In the genomic region with DNA sequence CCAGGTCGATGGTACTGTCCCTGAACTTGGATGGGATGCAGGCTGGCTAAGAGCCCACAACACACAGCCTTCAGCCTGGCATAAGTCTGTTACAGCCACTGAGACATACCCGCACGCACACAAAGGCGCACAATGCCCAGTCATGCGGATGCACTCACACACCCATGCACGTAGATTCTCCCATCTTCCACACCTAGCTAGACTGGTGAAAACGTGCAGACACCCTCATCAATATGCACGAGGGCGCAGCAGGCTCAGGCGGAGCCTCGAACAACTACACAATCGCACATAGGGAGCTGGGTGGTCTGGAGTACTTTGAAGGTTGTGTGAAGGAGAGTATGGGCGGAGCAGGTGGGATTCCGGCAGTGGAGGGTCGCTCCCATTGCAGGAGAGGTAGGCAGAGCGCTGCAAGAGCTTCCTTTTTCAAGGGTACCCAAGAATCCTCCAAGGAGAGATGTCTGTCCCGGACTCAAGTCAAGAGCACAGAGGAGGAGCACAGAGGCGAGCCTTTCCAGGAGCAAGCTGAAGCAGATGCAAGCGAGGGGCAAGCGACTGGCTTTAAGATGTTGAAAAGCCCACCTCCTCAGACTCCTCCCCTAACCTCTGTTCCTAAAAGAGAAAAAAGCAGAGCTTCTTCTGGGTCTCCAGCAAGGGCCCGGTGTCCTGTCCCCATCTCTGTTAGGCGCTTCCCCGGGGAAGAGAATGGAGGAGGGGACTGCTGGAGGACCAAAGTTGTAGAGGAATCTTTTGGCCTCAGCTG, we compare ENCODE assay signal across 9 mouse cellular contexts. TPM values are rescaled to one million over a fixed set of nuclear protein-coding genes. Genes with fewer than 3 reads are reported as not detected.
DNase-seq lines count a peak whose midpoint lies in the region; ATAC-seq and TF ChIP-seq lines count a peak whose summit lies in the region.
"Had no signal": no experiment of that assay in that cellular context is flagged by ENCODE, and none has a peak within 500 bp of the region (broad histone marks: within the 10 kb centered on the region; RNA-seq: fewer than 3 reads in every experiment).

No protein-coding gene starts in this region.

- peaks cover 17% of the 10 kb centered on the region for H3K4me1 ChIP-seq in embryonic facial prominence, embryonic 10.5 days
- H3K4me1 ChIP-seq in hindbrain, embryonic 15.5 days (replicated peaks), result peaks cover 38% of the 10 kb centered on the region
- H3K4me1 ChIP-seq in neural tube, embryonic 14.5 days (ENCODE audit: control insufficient read depth, insufficient read depth, low read length), result no peaks in the 10 kb centered on the region; the same call in 1 of the 2 replicates

- no peaks in the 10 kb centered on the region for H3K36me3 ChIP-seq in embryonic facial prominence, embryonic 10.5 days (replicated peaks)
- H3K36me3 ChIP-seq in hindbrain, embryonic 15.5 days, result no peaks in the 10 kb centered on the region
- H3K36me3 ChIP-seq in neural tube, embryonic 14.5 days (ENCODE audit: control insufficient read depth, insufficient read depth, low read length), result no peaks in the 10 kb centered on the region

- H3K4me2 ChIP-seq in hindbrain, embryonic 15.5 days, result peak overlapping the region; percentile 73
- peak overlapping the region; percentile 61 for H3K4me2 ChIP-seq in neural tube, embryonic 14.5 days (ENCODE audit: low read depth, low read length)

- TF ChIP-seq CTCF in left cerebral cortex, adult 2 months (IDR thresholded peaks at IDR 0.05), result no peak

- intact Hi-C loops in left cerebral cortex, adult 2 months (cut with DNase I), result loop anchor here (5.0 to 10.0 kb wide), 2 partner anchors 163 to 329 kb away; partner anchors contain the start of gene Acsm5
- intact Hi-C loops in left cerebral cortex, postnatal 36 days (cut with DNase I), result no loop called here

- WGBS in embryonic facial prominence, embryonic 10.5 days, result 2% methylated on average over 23 of the region's 23 CpGs
- under 1% methylated on average over 23 of the region's 23 CpGs for WGBS in hindbrain, embryonic 15.5 days
- 2% methylated on average over 23 of the region's 23 CpGs for WGBS in neural tube, embryonic 14.5 days

- H3K27ac ChIP-seq in left cerebral cortex, adult 2 months, result no peak overlapping the region
- H3K27ac ChIP-seq in embryonic facial prominence, embryonic 10.5 days (replicated peaks), result no peak overlapping the region
- peak overlapping the region; percentile 87 for H3K27ac ChIP-seq in hindbrain, embryonic 15.5 days (replicated peaks)
- peak overlapping the region; percentile 82 for H3K27ac ChIP-seq in neural tube, embryonic 14.5 days (ENCODE audit: low read depth, low read length)

- H3K9ac ChIP-seq in hindbrain, embryonic 15.5 days, result peak overlapping the region; percentile 64
- peak overlapping the region; percentile 68 for H3K9ac ChIP-seq in neural tube, embryonic 14.5 days (replicated peaks; ENCODE audit: low read depth, low read length)

- H3K27me3 ChIP-seq in embryonic facial prominence, embryonic 10.5 days (replicated peaks; ENCODE audit: low read depth, poor library complexity, severe bottlenecking), result peaks cover 59% of the 10 kb centered on the region
- peaks cover 5% of the 10 kb centered on the region; the same call in 1 of the 2 replicates for H3K27me3 ChIP-seq in hindbrain, embryonic 15.5 days
- H3K27me3 ChIP-seq in neural tube, embryonic 14.5 days (ENCODE audit: control insufficient read depth, insufficient read depth, low read length), result peaks cover 10% of the 10 kb centered on the region

- no peaks in the 10 kb centered on the region for H3K9me3 ChIP-seq in embryonic facial prominence, embryonic 10.5 days
- no peaks in the 10 kb centered on the region for H3K9me3 ChIP-seq in hindbrain, embryonic 15.5 days
- no peaks in the 10 kb centered on the region for H3K9me3 ChIP-seq in neural tube, embryonic 14.5 days (ENCODE audit: control insufficient read depth, low read length)

- peak overlapping the region; percentile 49 for H3K4me3 ChIP-seq in left cerebral cortex, adult 2 months
- H3K4me3 ChIP-seq in embryonic facial prominence, embryonic 10.5 days, result peak overlapping the region; percentile 60
- H3K4me3 ChIP-seq in hindbrain, embryonic 15.5 days, result peak overlapping the region; percentile 62
- peak overlapping the region; percentile 51 for H3K4me3 ChIP-seq in neural tube, embryonic 14.5 days (ENCODE audit: low read depth, low read length)

- no peak for DNase-seq in left cerebral cortex, adult 2 months (ENCODE audit: extremely low spot score in 1 of 2, low spot score in 2 of 2)
- DNase-seq in left cerebral cortex, postnatal 36 days (ENCODE audit: low spot score in 2 of 2), result no peak
- peak; percentile 23 for DNase-seq in embryonic facial prominence, embryonic 10.5 days (ENCODE audit: low spot score)
- DNase-seq in MN1 (ENCODE audit: low spot score), result no peak
- DNase-seq in Muller cell, postnatal 12 days (ENCODE audit: inconsistent ontology term), result no peak
- DNase-seq: thymus, postnatal 25 days had no signal

- ATAC-seq in hindbrain, embryonic 15.5 days (ENCODE audit: low FRiP score, low read depth), result peak; percentile 66
- peak; percentile 72 for ATAC-seq in neural tube, embryonic 14.5 days (ENCODE audit: low read depth)
- no peak for ATAC-seq in activated CD4-positive, CD25-positive, alpha-beta regulatory T cell, adult 4 months

RNA-seq across cellular contexts. Expression of gene Gpr139, which starts 1.0 kb away (rescaled TPM):
- total RNA-seq in left cerebral cortex, adult 2 months (2021), result under 1 TPM; 0.38 to 0.94 TPM
- under 1 TPM; 0.63 to 0.99 TPM for total RNA-seq in left cerebral cortex, postnatal 36 days (2021)
- 0.07 and 0.11 TPM in 2 replicates for polyA plus RNA-seq in embryonic facial prominence, embryonic 10.5 days (2016; fragmentation: Nextera tagmentation; extraction: Ambion mirVana)
- 11.4 and 13.2 TPM in 2 replicates for polyA plus RNA-seq in hindbrain, embryonic 15.5 days (2015; fragmentation: Nextera tagmentation; extraction: Ambion mirVana)
- polyA plus RNA-seq in neural tube, embryonic 14.5 days (2014; fragmentation: Nextera tagmentation; extraction: Ambion mirVana), result 12.3 and 13.9 TPM in 2 replicates
- polyA plus RNA-seq in activated CD4-positive, CD25-positive, alpha-beta regulatory T cell, adult 4 months (2017; shearing (Covaris generic)), result not detected

Comparison
In these comparisons a context has a peak if more than half of its experiments do, and no peak if none do; other contexts are left out.
1. H3K27ac ChIP-seq: peak in hindbrain, embryonic 15.5 days (single experiment) and neural tube, embryonic 14.5 days (single experiment); none in left cerebral cortex, adult 2 months (single experiment) and embryonic facial prominence, embryonic 10.5 days (single experiment).
2. RNA of gene Gpr139, which starts 1.0 kb away (polyA plus RNA-seq): 12.3 to 13.9 TPM in neural tube, embryonic 14.5 days and 11.4 to 13.2 TPM in hindbrain, embryonic 15.5 days; 0.07 to 0.11 TPM in embryonic facial prominence, embryonic 10.5 days and not detected in activated CD4-positive, CD25-positive, alpha-beta regulatory T cell, adult 4 months; every median in the first group is over 10 times any median in the second.
3. Peak in every context shown above with its lines, with median percentiles within 50 percentile points of each other: H3K4me3 ChIP-seq.